Comparison of ENCODE assay signal across 7 mouse cellular contexts in genomic region chr9:75261332-75261872, GRCm38 (mm10). TPM values are rescaled to one million over a fixed set of nuclear protein-coding genes. Genes with fewer than 3 reads are reported as not detected.
A peak's percentile ranks its signal among the peaks of the same experiment; 100 is the strongest.
DNase-seq lines count a peak whose midpoint lies in the region; ATAC-seq and TF ChIP-seq lines count a peak whose summit lies in the region.

No protein-coding gene starts in this region.

- DNase-seq in CD4-positive, CD25-positive, alpha-beta regulatory T cell, adult 2 months (ENCODE audit: low read depth, low spot score) = peak; percentile 24
- no peak for DNase-seq in MEL (ENCODE audit: low read depth, low spot score)
- no peak for DNase-seq in gastrocnemius, adult 8-10 months (ENCODE audit: low spot score in 2 of 2)
- no peak for DNase-seq in thymus, postnatal 4 days
- no peak for DNase-seq in urinary bladder, postnatal 25 days (ENCODE audit: low spot score)

- H3K27me3 ChIP-seq in MEL (ENCODE audit: control insufficient read depth in 1 of 2, insufficient read depth in 2 of 2, low read length in 2 of 2) = no peaks in the 10 kb centered on the region
- no peaks in the 10 kb centered on the region for H3K27me3 ChIP-seq in forebrain, embryonic 15.5 days
- no peaks in the 10 kb centered on the region; the same call in 1 of the 2 replicates for H3K27me3 ChIP-seq in midbrain, embryonic 12.5 days

- no peak overlapping the region for H3K4me2 ChIP-seq in forebrain, embryonic 15.5 days (replicated peaks)
- peak overlapping the region; percentile 27 for H3K4me2 ChIP-seq in midbrain, embryonic 12.5 days (replicated peaks)

- peak overlapping the region in 1 of 2 experiments; percentile 16; a peak in 1 of 4 replicates for H3K4me3 ChIP-seq in MEL (ENCODE audit: control insufficient read depth in 1 of 2, insufficient read depth in 1 of 2, low read depth in 2 of 2, low read length in 2 of 2)
- H3K4me3 ChIP-seq in forebrain, embryonic 15.5 days = no peak overlapping the region
- H3K4me3 ChIP-seq in midbrain, embryonic 12.5 days = no peak overlapping the region

- peaks cover 4 to 22% of the 10 kb centered on the region in 2 experiments for H3K4me1 ChIP-seq in MEL (ENCODE audit: control insufficient read depth in 1 of 2, insufficient read depth in 2 of 2, low read length in 2 of 2)
- peaks cover 3% of the 10 kb centered on the region; the same call in 1 of the 2 replicates for H3K4me1 ChIP-seq in forebrain, embryonic 15.5 days
- peaks cover 23% of the 10 kb centered on the region for H3K4me1 ChIP-seq in midbrain, embryonic 12.5 days

- peak; percentile 49; the same call in 1 of the 2 replicates for ATAC-seq in forebrain, embryonic 15.5 days (replicated peaks)
- ATAC-seq in midbrain, embryonic 12.5 days (ENCODE audit: low FRiP score, low read depth) = peak; percentile 91

- H3K79me2 ChIP-seq in MEL (ENCODE audit: control insufficient read depth, insufficient read depth, low read length, poor library complexity) = no peaks in the 10 kb centered on the region

- H3K27ac ChIP-seq in MEL (ENCODE audit: control insufficient read depth, low read depth, low read length) = peak overlapping the region; percentile 35
- 0 out of 2 replicates have a peak overlapping the region, but pooled peaks have one; percentile 46 for H3K27ac ChIP-seq in forebrain, embryonic 15.5 days (replicated peaks)
- H3K27ac ChIP-seq in midbrain, embryonic 12.5 days (replicated peaks) = peak overlapping the region; percentile 85

- H3K36me3 ChIP-seq in MEL (ENCODE audit: control insufficient read depth in 1 of 2, insufficient read depth in 2 of 2, low read length in 2 of 2) = peaks cover 0 to 18% of the 10 kb centered on the region in 2 experiments; a peak in 2 of 4 replicates
- no peaks in the 10 kb centered on the region for H3K36me3 ChIP-seq in forebrain, embryonic 15.5 days
- H3K36me3 ChIP-seq in midbrain, embryonic 12.5 days = no peaks in the 10 kb centered on the region

- no peak for TF ChIP-seq POLR2A in MEL (IDR thresholded peaks at IDR 0.05; ENCODE audit: control insufficient read depth in 1 of 2, insufficient read depth in 1 of 2, low read depth in 1 of 2, low read length in 2 of 2, poor library complexity in 1 of 2)

- no peaks in the 10 kb centered on the region for H3K9me3 ChIP-seq in MEL (replicated peaks; ENCODE audit: insufficient read depth, low read length)
- no peaks in the 10 kb centered on the region for H3K9me3 ChIP-seq in forebrain, embryonic 15.5 days
- no peaks in the 10 kb centered on the region for H3K9me3 ChIP-seq in midbrain, embryonic 12.5 days

- 6% methylated on average over 8 of the region's 8 CpGs for WGBS in forebrain, embryonic 15.5 days
- WGBS in midbrain, embryonic 12.5 days = 2% methylated on average over 8 of the region's 8 CpGs

- no peak for TF ChIP-seq RAD21 in MEL (IDR thresholded peaks at IDR 0.05; ENCODE audit: low read depth, low read length)

- no peak for TF ChIP-seq CTCF in MEL (IDR thresholded peaks at IDR 0.05 in 2 of 3, conservative IDR thresholded peaks at IDR 0.05 in 1 of 3; ENCODE audit: control insufficient read depth in 1 of 3, insufficient read depth in 1 of 3, low read depth in 2 of 3, low read length in 3 of 3, poor library complexity in 1 of 3, severe bottlenecking in 1 of 3)

- H3K9ac ChIP-seq in MEL (ENCODE audit: control insufficient read depth, low read depth, low read length, poor library complexity, severe bottlenecking) = peak overlapping the region; percentile 20; the same call in 1 of the 2 replicates
- no peak overlapping the region for H3K9ac ChIP-seq in forebrain, embryonic 15.5 days (replicated peaks)
- no peak overlapping the region; the same call in 1 of the 2 replicates for H3K9ac ChIP-seq in midbrain, embryonic 12.5 days (replicated peaks)

- no peak for TF ChIP-seq EP300 in MEL (IDR thresholded peaks at IDR 0.05; ENCODE audit: low read depth in 1 of 2, low read length in 2 of 2)

TF ChIP-seq in MEL, 35 proteins besides CTCF, POLR2A, EP300 and RAD21:
- no peak for TF ChIP-seq ELF1 (IDR thresholded peaks at IDR 0.05; ENCODE audit: low read depth, low read length)
- TF ChIP-seq USF2 (IDR thresholded peaks at IDR 0.05; ENCODE audit: borderline replicate concordance in 1 of 2, insufficient read depth in 1 of 2, low read depth in 1 of 2, low read length in 2 of 2) = no peak
- TF ChIP-seq MAFK (IDR thresholded peaks at IDR 0.05; ENCODE audit: borderline replicate concordance, low read depth, low read length) = no peak
- TF ChIP-seq POLR2AphosphoS5 (IDR thresholded peaks at IDR 0.05; ENCODE audit: borderline replicate concordance, low read depth, low read length) = no peak
- TF ChIP-seq E2F4 (IDR thresholded peaks at IDR 0.05; ENCODE audit: borderline replicate concordance, low read depth, low read length) = no peak
- no peak for TF ChIP-seq TCF12 (IDR thresholded peaks at IDR 0.05; ENCODE audit: low read depth, low read length)
- no peak for TF ChIP-seq MXI1 (IDR thresholded peaks at IDR 0.05; ENCODE audit: low read depth, low read length)
- TF ChIP-seq MYC (IDR thresholded peaks at IDR 0.05; ENCODE audit: low read depth, low read length) = no peak
- TF ChIP-seq ZKSCAN1 (IDR thresholded peaks at IDR 0.05; ENCODE audit: low read depth, low read length) = no peak

RNA-seq across cellular contexts. Expression of gene Myo5c, which starts 29.6 kb away (rescaled TPM):
- 0.03 TPM in 1 of 2 replicates, not detected in the other for total RNA-seq in MEL (2012; rRNA removed)
- polyA plus RNA-seq in MEL (2012; ENCODE audit: insufficient read depth in 1 of 2, insufficient read length in 2 of 2, low read depth in 1 of 2, low replicate concordance in 2 of 2, missing spikeins in 1 of 2) = under 1 TPM in 1 of 2 experiments, not detected in 1; 0.13 TPM
- polyA plus RNA-seq in forebrain, embryonic 15.5 days (2015; fragmentation: Nextera tagmentation; extraction: Ambion mirVana) = 0.18 and 0.31 TPM in 2 replicates
- polyA plus RNA-seq in midbrain, embryonic 12.5 days (2016; fragmentation: Nextera tagmentation; extraction: Ambion mirVana) = 0.98 and 1.8 TPM in 2 replicates
- 10 to 100 TPM in 1 of 4 experiments, 1 to 10 TPM in 3; 7.2 to 12.8 (median 8.8) TPM for total RNA-seq in gastrocnemius, adult 8-10 months (2022)

RNA-seq across cellular contexts. Expression of gene Gnb5, which starts 44.7 kb away (rescaled TPM):
- total RNA-seq in MEL (2012; rRNA removed) = 4.0 and 4.2 TPM in 2 replicates
- polyA plus RNA-seq in MEL (2012; ENCODE audit: insufficient read depth in 1 of 2, insufficient read length in 2 of 2, low read depth in 1 of 2, low replicate concordance in 2 of 2, missing spikeins in 1 of 2) = 1 to 10 TPM in 1 of 2 experiments, not detected in 1; 6.5 TPM
- 47.8 and 52.6 TPM in 2 replicates for polyA plus RNA-seq in forebrain, embryonic 15.5 days (2015; fragmentation: Nextera tagmentation; extraction: Ambion mirVana)
- 33.8 and 36.0 TPM in 2 replicates for polyA plus RNA-seq in midbrain, embryonic 12.5 days (2016; fragmentation: Nextera tagmentation; extraction: Ambion mirVana)
- total RNA-seq in gastrocnemius, adult 8-10 months (2022) = 10 to 100 TPM in 3 of 4 experiments, 1 to 10 TPM in 1; 8.9 to 13.8 (median 12.0) TPM

Comparison
In these comparisons a context has a peak if more than half of its experiments do, and no peak if none do; other contexts are left out.
1. H3K27ac ChIP-seq: peak in every context shown above with its lines; median percentile 85 in midbrain, embryonic 12.5 days; 46 in forebrain, embryonic 15.5 days; 35 in MEL.